Mouse (Mus musculus) kidney, embryonic 16.5 days (tissue): ENCODE data around the gene Hsd17b7. TPM values are rescaled to one million over a fixed set of nuclear protein-coding genes. Genes with fewer than 3 reads are reported as not detected.

Source experiments
- ATAC-seq: fragments of 200-750 bp; cut with Nextera tagmentation; 2 replicates; pipeline ENCODE4 v1.8.0; 2017; ENCODE audit warnings: moderate TSS enrichment; ENCODE audit not compliant: low FRiP score, low TSS enrichment
- H3K27ac ChIP-seq: fragments of 300-500 bp; sonication (generic); 2 replicates; pipeline ENCODE4 v1.5.1; 2014; ENCODE audit warnings: low read length
- H3K27me3 ChIP-seq: fragments of 300-500 bp; sonication (generic); 2 replicates; pipeline ENCODE4 v1.6.1; 2014; ENCODE audit warnings: low read length, control low read depth, mixed read lengths; ENCODE audit not compliant: insufficient read depth
- H3K36me3 ChIP-seq: fragments of 300-500 bp; sonication (generic); 2 replicates; pipeline ENCODE4 v1.6.1; 2014; ENCODE audit warnings: low read length, control low read depth, mixed read lengths; ENCODE audit not compliant: insufficient read depth
- H3K4me1 ChIP-seq: fragments of 300-500 bp; sonication (generic); 2 replicates; pipeline ENCODE4 v1.6.1; 2014; ENCODE audit warnings: low read length, control low read depth, mixed read lengths; ENCODE audit not compliant: insufficient read depth
- H3K4me2 ChIP-seq: fragments of 300-500 bp; sonication (generic); replicated peaks from 2 replicates; pipeline ENCODE4 v1.6.1; 2014; ENCODE audit warnings: low read depth, low read length
- H3K4me3 ChIP-seq: fragments of 300-500 bp; sonication (generic); 2 replicates; pipeline ENCODE4 v1.5.1; 2014; ENCODE audit warnings: mild to moderate bottlenecking, low read length
- H3K9ac ChIP-seq: fragments of 300-500 bp; sonication (generic); replicated peaks from 2 replicates; pipeline ENCODE4 v1.6.1; 2014; ENCODE audit warnings: low read length
- H3K9me3 ChIP-seq: fragments of 300-500 bp; sonication (generic); 2 replicates; pipeline ENCODE4 v1.6.1; 2016; ENCODE audit warnings: low read length, control low read depth
- WGBS: fragments of 180-500 bp; shearing (Covaris S2); extraction: QIAGEN DNeasy Blood & Tissue Kit; methylation state at CpG from one replicate; pipeline ENCODE4 v1.1.7; 2014; 5-methylcytosine and 5-hydroxymethylcytosine counted together
- polyA plus RNA-seq: library from polyadenylated mRNA; unstranded; fragments of >200 nt; fragmentation: Nextera tagmentation; extraction: Ambion mirVana; gene quantifications from 2 replicates; pipeline ENCODE4 v1.2.1, GENCODE M21; 2015

The Hsd17b7 gene
- polyA plus RNA-seq, 1 experiment from 2014 or later = 11.6 TPM

DNA sequence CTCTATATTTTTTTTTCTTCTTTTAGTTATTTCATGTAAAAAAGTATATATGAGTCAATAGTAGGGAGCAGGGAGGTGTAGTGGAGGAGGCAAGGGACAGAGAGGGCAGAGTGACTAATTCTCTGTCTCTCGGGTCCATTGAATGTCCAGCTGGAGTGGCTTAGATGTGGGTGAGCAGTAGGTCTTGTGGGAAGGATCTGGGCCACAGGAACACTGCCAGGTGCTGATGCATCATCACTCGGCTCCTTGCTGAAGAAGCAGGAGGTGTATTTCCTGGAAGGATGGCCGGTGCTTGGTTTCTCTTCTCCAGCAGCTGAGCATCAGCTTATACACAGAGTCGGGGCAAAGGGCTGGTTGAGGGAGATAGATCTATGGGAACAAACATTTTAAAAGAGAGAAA is 8.6 kb upstream of the Hsd17b7 start:
- H3K4me2 ChIP-seq = no peak overlapping the region
- no peaks in the 10 kb centered on the region for H3K4me1 ChIP-seq
- H3K36me3 ChIP-seq = no peaks in the 10 kb centered on the region
- no peak overlapping the region for H3K9ac ChIP-seq
- H3K4me3 ChIP-seq = no peak overlapping the region
- no peaks in the 10 kb centered on the region for H3K9me3 ChIP-seq
- WGBS = 81% methylated on average over 4 of the region's 4 CpGs
- no peak for ATAC-seq
- no peaks in the 10 kb centered on the region for H3K27me3 ChIP-seq
- no peak overlapping the region for H3K27ac ChIP-seq

- Histone ChIP-seq H3K36me3 (0 out of 2 replicates have a peak, but pooled peaks cover 1% of the 10 kb centered on the region), H3K4me1 (peaks cover 14% of the 10 kb centered on the region), H3K9ac (no peak overlapping the region), H3K4me2 (no peak overlapping the region), H3K9me3 (no peaks in the 10 kb centered on the region), H3K27me3 (no peaks in the 10 kb centered on the region), H3K27ac (no peak overlapping the region), H3K4me3 (no peak overlapping the region)
- ATAC-seq = no peak
- 84% methylated on average over 2 of the region's 2 CpGs for WGBS
Measured at GRCm38 (mm10) chr1:169971998-169972397, 3.0 kb upstream of the Hsd17b7 start.

DNA sequence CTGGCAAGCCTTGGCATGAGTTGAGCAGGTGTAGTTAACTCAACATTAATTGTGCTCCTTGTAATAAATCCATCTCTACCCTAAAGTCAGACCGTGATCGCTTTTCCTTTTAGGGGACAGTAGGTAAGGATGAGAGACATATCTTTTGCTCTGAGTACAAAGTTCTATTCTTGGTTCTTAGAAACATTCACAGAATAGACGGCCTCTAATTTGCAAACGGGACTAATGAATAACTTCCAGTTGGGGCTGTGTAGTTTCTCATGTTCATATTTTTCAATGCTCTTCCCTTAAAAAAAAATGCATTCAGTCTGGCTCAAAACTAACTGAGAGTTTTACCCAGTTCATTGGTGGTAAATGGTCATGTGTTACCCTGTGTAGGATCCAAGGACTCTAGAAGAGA is 1.9 kb upstream of the Hsd17b7 start:
- no peaks in the 10 kb centered on the region for H3K9me3 ChIP-seq
- no peaks in the 10 kb centered on the region for H3K27me3 ChIP-seq
- no peak overlapping the region for H3K4me2 ChIP-seq
- H3K36me3 ChIP-seq = 0 out of 2 replicates have a peak, but pooled peaks cover 7% of the 10 kb centered on the region
- ATAC-seq = no peak
- no peak overlapping the region for H3K27ac ChIP-seq
- 86% methylated on average over 4 of the region's 4 CpGs for WGBS
- H3K4me1 ChIP-seq = peaks cover 14% of the 10 kb centered on the region
- no peak overlapping the region for H3K9ac ChIP-seq
- H3K4me3 ChIP-seq = no peak overlapping the region

- peak overlapping the region; percentile 80 for H3K4me3 ChIP-seq
- peak; percentile 50 for ATAC-seq
- H3K4me2 ChIP-seq = peak overlapping the region; percentile 86
- no peaks in the 10 kb centered on the region for H3K27me3 ChIP-seq
- WGBS = under 1% methylated on average over 6 of the region's 9 CpGs
- H3K9me3 ChIP-seq = no peaks in the 10 kb centered on the region
- H3K27ac ChIP-seq = peak overlapping the region; percentile 88
- H3K9ac ChIP-seq = peak overlapping the region; percentile 63
- peaks cover 14% of the 10 kb centered on the region for H3K4me1 ChIP-seq
- peaks cover 18% of the 10 kb centered on the region; the same call in 1 of the 2 replicates for H3K36me3 ChIP-seq
Measured at GRCm38 (mm10) chr1:169969516-169969886, 460 bp upstream of the Hsd17b7 start.

DNA sequence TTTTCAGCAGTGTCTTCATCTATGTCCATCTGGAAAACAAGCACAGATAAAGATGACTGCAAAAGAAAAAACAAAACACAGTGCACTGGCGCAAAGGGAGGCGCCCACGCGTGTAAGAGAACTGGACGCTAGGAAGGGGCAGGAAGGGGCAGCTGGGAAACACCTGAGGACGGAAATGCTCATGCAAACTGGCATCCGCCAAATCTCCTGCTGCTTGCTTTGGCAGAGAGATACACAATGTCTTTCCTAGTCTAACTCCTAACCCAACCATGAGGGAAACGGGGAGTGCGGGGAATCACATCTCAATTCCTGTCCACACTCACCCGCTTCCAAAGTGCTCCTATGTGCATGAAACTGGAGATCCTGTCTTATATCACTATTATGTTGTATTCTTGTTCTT is 15.9 kb downstream of the Hsd17b7 start:
- no peak overlapping the region for H3K27ac ChIP-seq
- H3K27me3 ChIP-seq = no peaks in the 10 kb centered on the region
- no peaks in the 10 kb centered on the region for H3K9me3 ChIP-seq
- H3K36me3 ChIP-seq = peaks cover 29% of the 10 kb centered on the region
- H3K9ac ChIP-seq = no peak overlapping the region
- no peak overlapping the region for H3K4me3 ChIP-seq
- H3K4me2 ChIP-seq = no peak overlapping the region
- WGBS = 93% methylated on average over 10 of the region's 10 CpGs
- H3K4me1 ChIP-seq = no peaks in the 10 kb centered on the region
- no peak for ATAC-seq

DNA sequence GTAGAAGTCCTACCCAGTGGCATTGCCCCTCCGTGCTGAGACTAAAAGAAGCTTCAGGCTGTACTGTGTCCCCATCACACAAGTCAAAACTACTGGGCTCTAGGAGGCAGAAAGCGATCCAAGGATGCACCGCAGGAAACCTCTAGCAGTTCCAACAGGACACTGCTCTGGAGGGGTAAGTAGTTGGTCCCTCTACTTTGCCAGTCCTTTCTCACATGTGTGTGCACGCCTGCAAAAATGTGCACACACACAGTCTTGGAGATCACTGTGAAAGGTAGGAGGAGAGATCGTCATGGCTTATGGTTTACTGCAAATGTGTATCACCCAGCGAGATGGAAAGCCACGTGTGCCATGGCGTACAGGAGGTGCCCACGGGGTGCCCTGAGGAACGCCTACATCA is 16.4 kb downstream of the Hsd17b7 start:
- H3K27me3 ChIP-seq = no peaks in the 10 kb centered on the region
- H3K27ac ChIP-seq = no peak overlapping the region
- no peaks in the 10 kb centered on the region for H3K9me3 ChIP-seq
- H3K4me3 ChIP-seq = no peak overlapping the region
- no peak for ATAC-seq
- H3K4me1 ChIP-seq = no peaks in the 10 kb centered on the region
- no peak overlapping the region for H3K9ac ChIP-seq
- no peak overlapping the region for H3K4me2 ChIP-seq
- peaks cover 27% of the 10 kb centered on the region for H3K36me3 ChIP-seq
- WGBS = 94% methylated on average over 10 of the region's 10 CpGs

DNA sequence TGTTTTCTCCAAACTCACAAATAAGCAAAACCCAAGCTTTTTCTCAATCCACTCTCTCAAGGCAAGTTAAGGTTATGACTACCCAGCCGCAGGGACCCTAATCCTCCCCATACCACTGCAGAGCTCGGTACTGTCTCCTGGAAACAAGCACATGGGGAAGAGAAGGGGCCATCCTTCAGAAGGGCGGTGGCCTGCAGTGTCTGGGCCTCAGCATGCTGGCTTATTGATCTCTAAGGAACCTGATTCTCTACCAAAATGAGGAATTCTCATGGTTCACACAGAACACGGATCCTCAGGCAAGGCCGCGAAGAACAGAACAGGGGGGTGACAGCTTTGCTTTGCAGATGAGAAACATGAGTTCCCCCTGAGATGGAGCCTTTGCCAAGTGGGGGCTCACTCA is 17.5 kb downstream of the Hsd17b7 start:
- WGBS = 89% methylated on average over 6 of the region's 6 CpGs
- Histone ChIP-seq H3K4me2 (no peak overlapping the region), H3K9ac (no peak overlapping the region), H3K4me3 (no peak overlapping the region), H3K36me3 (peaks cover 25% of the 10 kb centered on the region), H3K9me3 (no peaks in the 10 kb centered on the region), H3K27ac (no peak overlapping the region), H3K4me1 (no peaks in the 10 kb centered on the region), H3K27me3 (no peaks in the 10 kb centered on the region)
- no peak for ATAC-seq

GRCm38 (mm10) chr1:169950651-169951050 is 18.4 kb downstream of the Hsd17b7 start:
- ATAC-seq = no peak
- Histone ChIP-seq H3K36me3 (peaks cover 25% of the 10 kb centered on the region), H3K27me3 (no peaks in the 10 kb centered on the region), H3K4me1 (no peaks in the 10 kb centered on the region), H3K9ac (no peak overlapping the region), H3K4me3 (no peak overlapping the region), H3K27ac (no peak overlapping the region), H3K9me3 (no peaks in the 10 kb centered on the region), H3K4me2 (no peak overlapping the region)
- 92% methylated on average over 4 of the region's 4 CpGs for WGBS

DNA sequence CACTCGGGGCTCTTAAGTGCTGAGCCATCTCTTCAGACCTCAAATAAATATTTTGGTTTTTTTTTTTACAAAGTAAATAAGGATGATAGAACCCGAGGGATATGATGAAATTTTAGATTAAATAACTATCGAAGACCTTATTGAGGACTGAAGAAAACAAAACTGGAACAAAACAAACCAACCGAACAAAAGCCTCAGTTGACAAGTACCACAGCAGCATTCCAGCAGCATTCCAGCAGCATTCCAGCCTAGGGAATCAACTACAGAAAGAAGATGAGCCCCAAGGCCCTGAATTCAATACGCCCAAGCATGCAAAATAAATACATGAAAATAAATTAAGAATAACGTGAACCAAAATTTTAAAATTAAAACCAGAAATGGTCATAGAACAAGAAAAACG is 19.1 kb downstream of the Hsd17b7 start:
- peaks cover 23% of the 10 kb centered on the region; the same call in 1 of the 2 replicates for H3K36me3 ChIP-seq
- ATAC-seq = no peak
- no peak overlapping the region for H3K27ac ChIP-seq
- H3K9ac ChIP-seq = no peak overlapping the region
- no peak overlapping the region for H3K4me3 ChIP-seq
- H3K4me1 ChIP-seq = no peaks in the 10 kb centered on the region
- WGBS = 78% methylated on average over 7 of the region's 7 CpGs
- H3K27me3 ChIP-seq = no peaks in the 10 kb centered on the region
- peaks cover 2% of the 10 kb centered on the region; the same call in 1 of the 2 replicates for H3K9me3 ChIP-seq
- H3K4me2 ChIP-seq = no peak overlapping the region

DNA sequence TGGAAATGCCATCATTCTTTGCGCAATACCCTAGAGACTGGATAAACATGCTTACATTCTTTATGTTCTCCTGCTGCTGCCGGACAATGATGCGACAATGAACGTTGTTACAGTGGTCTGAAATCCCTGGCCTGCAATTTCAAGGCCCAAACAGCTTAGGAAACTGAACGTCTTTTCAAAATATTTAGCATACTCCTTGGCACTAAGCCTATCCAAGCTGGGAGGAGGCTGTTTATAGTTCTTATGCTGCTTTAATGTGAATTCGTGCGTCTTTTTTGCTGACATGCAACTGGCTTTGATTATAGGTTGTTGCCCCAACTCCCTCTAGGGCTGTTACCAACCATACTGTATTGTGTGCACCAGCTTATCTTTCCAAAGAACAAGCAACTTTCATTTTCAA is 20.2 kb downstream of the Hsd17b7 start:
- no peak overlapping the region for H3K27ac ChIP-seq
- peaks cover 15% of the 10 kb centered on the region; the same call in 1 of the 2 replicates for H3K36me3 ChIP-seq
- H3K27me3 ChIP-seq = no peaks in the 10 kb centered on the region
- WGBS = 70% methylated on average over 7 of the region's 7 CpGs
- H3K9ac ChIP-seq = no peak overlapping the region
- no peak for ATAC-seq
- H3K9me3 ChIP-seq = peaks cover 6% of the 10 kb centered on the region; the same call in 1 of the 2 replicates
- no peak overlapping the region for H3K4me2 ChIP-seq
- H3K4me3 ChIP-seq = no peak overlapping the region
- H3K4me1 ChIP-seq = no peaks in the 10 kb centered on the region
